Mouse (Mus musculus) G1E (cell line): ENCODE data around the gene Rcbtb2.

Source experiments
- CTCF ChIP-seq: IDR thresholded peaks from 2 replicates; pipeline ENCODE4 v1.5.1; 2012; ENCODE audit warnings: low read depth, low read length, inconsistent platforms, mixed read lengths
- TAL1 ChIP-seq: conservative IDR thresholded peaks from 2 replicates; pipeline ENCODE4 v1.6.1; 2012; ENCODE audit warnings: low read depth, low read length, inconsistent platforms, mixed read lengths

DNA sequence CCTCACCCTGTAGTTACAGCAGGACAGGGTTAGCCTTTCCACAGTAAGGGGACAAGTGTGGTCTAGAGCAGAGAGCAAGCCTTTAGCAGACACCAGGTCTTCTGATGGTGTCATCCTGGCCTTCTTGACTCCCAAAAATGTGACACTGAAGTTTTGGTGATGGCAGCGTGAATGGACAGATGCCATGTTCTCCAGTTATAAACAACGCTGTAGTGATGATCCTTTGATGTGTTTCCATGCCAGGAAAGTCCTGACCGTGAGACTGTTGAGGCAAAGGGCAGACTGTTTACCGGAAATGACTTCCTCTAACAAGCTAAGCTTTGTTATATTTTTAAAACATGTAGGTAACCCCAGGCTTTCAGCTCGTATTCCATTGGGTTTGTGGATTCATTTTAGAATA, 17.0 kb downstream of the Rcbtb2 start:
- TF ChIP-seq CTCF (no peak), TAL1 (no peak)
